Mouse (Mus musculus) right cerebral cortex, adult 2 months (tissue): ENCODE measurements at regions not wholly inside any gene's neighbourhood (a gene's known extent, or its start where the extent isn't known, plus 50 kb on each side); places are given as distances from the start of the nearest gene placed in this dataset.

ENCODE experiments used
- DNase-seq, 2 experiments: peaks; one replicate each; pipeline ENCODE4 v3.0.0; 2021 to 2022; ENCODE audit warnings: low spot score in 2 of 2

- peak in 1 of 2 experiments; percentile 20 for DNase-seq
Observed at GRCm38 (mm10) chr15:7005142-7005541, 85.3 kb upstream of the Lifr start.

- DNase-seq, result no peak
Observed at GRCm38 (mm10) chr15:7006271-7006670, 84.1 kb upstream of the Lifr start.

GRCm38 (mm10) chr15:7008725-7009380 is 81.6 kb upstream of the Lifr start:
- no peak for DNase-seq

GRCm38 (mm10) chr15:7010966-7011695 is 79.3 kb upstream of the Lifr start:
- no peak for DNase-seq

- no peak for DNase-seq
Observed at GRCm38 (mm10) chr15:7011696-7012070, 78.7 kb upstream of the Lifr start.

- no peak for DNase-seq
Observed at GRCm38 (mm10) chr15:7012446-7012845, 78.0 kb upstream of the Lifr start.

GRCm38 (mm10) chr15:7013047-7013446 is 77.4 kb upstream of the Lifr start:
- DNase-seq, result no peak

GRCm38 (mm10) chr15:7014984-7015383 is 75.4 kb upstream of the Lifr start:
- no peak for DNase-seq

GRCm38 (mm10) chr15:7016018-7016417 is 74.4 kb upstream of the Lifr start:
- DNase-seq, result no peak

- no peak for DNase-seq
Observed at GRCm38 (mm10) chr15:7017281-7017845, 73.1 kb upstream of the Lifr start.

- DNase-seq, result no peak
Observed at GRCm38 (mm10) chr15:7022660-7023059, 67.8 kb upstream of the Lifr start.

GRCm38 (mm10) chr15:7025194-7025593 is 65.2 kb upstream of the Lifr start:
- DNase-seq, result no peak

- DNase-seq, result no peak
Observed at GRCm38 (mm10) chr15:7031297-7032043, 58.9 kb upstream of the Lifr start.

GRCm38 (mm10) chr15:7037475-7037874 is 52.9 kb upstream of the Lifr start:
- DNase-seq, result peak; percentile 49 to 54

- no peak for DNase-seq
Observed at GRCm38 (mm10) chr15:7039119-7039518, 51.3 kb upstream of the Lifr start.

GRCm38 (mm10) chr15:7039825-7040224 is 50.6 kb upstream of the Lifr start:
- no peak for DNase-seq
